Mouse (Mus musculus) hindbrain, embryonic 10.5 days (tissue): Measurements from ENCODE around the gene Gm20422. TPM values are rescaled to one million over a fixed set of nuclear protein-coding genes. Genes with fewer than 3 reads are reported as not detected.
A peak's percentile ranks its signal among the peaks of the same experiment; 100 is the strongest.
"Not testable (repeated sequence)": the region's sequence is repeated elsewhere in the genome, so short reads cannot be mapped to it uniquely, and the experiment has no call there.

Source experiments
- DNase-seq: peaks from one replicate; pipeline ENCODE4 v3.0.0-alpha.2; 2017; ENCODE audit warnings: low spot score
- H3K27ac ChIP-seq: fragments of 300-500 bp; sonication (generic); 2 replicates; pipeline ENCODE4 v1.5.1; 2016; ENCODE audit warnings: mild to moderate bottlenecking, moderate library complexity
- H3K27me3 ChIP-seq: fragments of 300-500 bp; sonication (generic); 2 replicates; pipeline ENCODE4 v1.6.1; 2016; ENCODE audit warnings: mild to moderate bottlenecking; ENCODE audit not compliant: poor library complexity, insufficient read depth, severe bottlenecking
- H3K36me3 ChIP-seq: fragments of 300-500 bp; sonication (generic); 2 replicates; pipeline ENCODE4 v1.6.1; 2016; ENCODE audit warnings: mild to moderate bottlenecking, moderate library complexity
- H3K4me1 ChIP-seq: fragments of 300-500 bp; sonication (generic); replicated peaks from 2 replicates; pipeline ENCODE4 v1.6.1; 2016; ENCODE audit warnings: mild to moderate bottlenecking
- H3K4me3 ChIP-seq: fragments of 300-500 bp; sonication (generic); 2 replicates; pipeline ENCODE4 v1.5.1; 2016; ENCODE audit warnings: mild to moderate bottlenecking, moderate library complexity
- H3K9me3 ChIP-seq: fragments of 300-500 bp; sonication (generic); 2 replicates; pipeline ENCODE4 v1.6.1; 2016; ENCODE audit warnings: mild to moderate bottlenecking, moderate library complexity
- WGBS: fragments of 180-500 bp; shearing (Covaris S2); methylation state at CpG from one replicate; pipeline ENCODE4 v1.1.7; 2016; 5-methylcytosine and 5-hydroxymethylcytosine counted together
- polyA plus RNA-seq: library from polyadenylated mRNA; unstranded; fragments of >200 nt; fragmentation: Nextera tagmentation; extraction: Ambion mirVana; gene quantifications from 2 replicates; pipeline ENCODE4 v1.2.1, GENCODE M21; 2016

Gm20422 gene
- polyA plus RNA-seq, 1 experiment from 2014 or later, result 0.58 TPM

DNA sequence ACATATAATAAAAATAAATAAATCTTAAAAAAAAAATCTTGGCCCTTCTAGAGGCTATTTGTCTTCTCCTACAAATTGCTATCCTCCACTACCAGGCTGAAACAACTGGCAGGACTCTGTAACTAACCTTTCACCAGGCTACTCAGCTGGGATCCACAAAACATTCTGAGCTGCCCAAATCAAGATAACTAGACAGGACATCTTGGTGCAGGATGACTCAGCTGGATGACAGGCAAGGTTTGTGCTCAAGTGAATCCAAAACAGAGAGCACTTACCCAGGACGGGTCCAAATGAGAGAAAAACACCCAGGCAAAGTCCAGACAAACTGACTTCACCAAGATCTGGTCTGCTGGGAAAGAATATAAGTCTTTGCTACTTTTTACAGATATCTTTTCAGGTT is 39.2 kb downstream of the Gm20422 start:
- no peak for DNase-seq
- 80% methylated on average over 1 of the region's 1 CpGs for WGBS

DNA sequence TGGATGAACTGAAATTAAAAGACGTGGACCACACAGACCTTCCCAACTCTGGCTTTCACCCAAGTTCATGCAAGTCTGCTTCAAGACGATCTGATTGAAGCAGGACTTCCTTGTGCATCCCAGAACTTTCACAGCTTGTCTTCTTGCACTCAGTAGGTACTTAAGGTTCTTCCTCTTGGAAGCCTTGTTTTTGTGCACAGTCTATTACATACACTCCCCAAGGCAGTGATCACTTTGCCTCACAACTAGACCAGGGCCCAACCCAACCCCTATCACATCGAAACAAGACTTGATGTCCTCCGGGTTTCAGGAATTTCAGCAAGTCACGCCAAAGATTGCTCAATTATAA is 57.5 kb downstream of the Gm20422 start:
- peak overlapping the region; percentile 84 for H3K4me3 ChIP-seq
- no peak for DNase-seq
- H3K27me3 ChIP-seq, result no peaks in the 10 kb centered on the region
- H3K36me3 ChIP-seq, result peaks cover 15% of the 10 kb centered on the region
- H3K9me3 ChIP-seq, result no peaks in the 10 kb centered on the region
- WGBS, result 46% methylated on average over 5 of the region's 5 CpGs
- peaks cover 18% of the 10 kb centered on the region for H3K4me1 ChIP-seq
- peak overlapping the region; percentile 98 for H3K27ac ChIP-seq

More for the DNA sequence above, 39.2 kb downstream of the Gm20422 start:
- Histone ChIP-seq H3K27me3 (no peaks in the 10 kb centered on the region), H3K27ac (no peak overlapping the region), H3K36me3 (no peaks in the 10 kb centered on the region), H3K9me3 (no peaks in the 10 kb centered on the region), H3K4me3 (no peak overlapping the region), H3K4me1 (no peaks in the 10 kb centered on the region; the same call in 1 of the 2 replicates)

GRCm38 (mm10) chr8:69716403-69717231 is 58.1 kb downstream of the Gm20422 start:
- Histone ChIP-seq H3K27ac (peak overlapping the region; percentile 98), H3K36me3 (peaks cover 21% of the 10 kb centered on the region), H3K4me3 (peak overlapping the region; percentile 84), H3K4me1 (peaks cover 18% of the 10 kb centered on the region), H3K27me3 (no peaks in the 10 kb centered on the region), H3K9me3 (no peaks in the 10 kb centered on the region)
- peak; percentile 95 for DNase-seq
- WGBS, result under 1% methylated on average over 52 of the region's 52 CpGs

DNA sequence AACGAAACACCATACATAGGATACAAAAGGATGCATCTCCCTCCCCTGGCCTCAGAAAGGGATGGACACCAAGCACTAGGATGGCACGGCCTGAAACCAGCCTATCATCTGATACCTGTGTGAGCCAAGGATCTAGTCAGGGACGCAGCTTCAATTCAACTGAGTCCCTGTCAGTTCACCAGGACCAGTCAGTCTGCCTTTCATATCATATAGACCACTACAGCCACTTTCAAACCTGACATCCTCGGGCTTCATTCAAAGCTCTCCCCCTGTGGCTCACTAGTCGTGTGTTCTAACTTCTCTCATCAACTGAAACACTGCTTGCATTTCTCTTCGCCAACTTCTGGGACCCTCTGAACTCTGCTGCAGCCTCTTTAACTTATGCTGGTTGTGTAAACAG is 59.3 kb downstream of the Gm20422 start:
- Histone ChIP-seq H3K36me3 (peaks cover 34% of the 10 kb centered on the region), H3K27me3 (no peaks in the 10 kb centered on the region), H3K9me3 (no peaks in the 10 kb centered on the region), H3K4me1 (peaks cover 18% of the 10 kb centered on the region), H3K27ac (no peak overlapping the region), H3K4me3 (peak overlapping the region; percentile 84)
- 82% methylated on average over 6 of the region's 6 CpGs for WGBS
- no peak for DNase-seq

GRCm38 (mm10) chr8:69713516-69713915 is 61.2 kb downstream of the Gm20422 start:
- Histone ChIP-seq H3K4me1 (peaks cover 18% of the 10 kb centered on the region), H3K9me3 (0 out of 2 replicates have a peak, but pooled peaks cover 4% of the 10 kb centered on the region), H3K27me3 (no peaks in the 10 kb centered on the region), H3K27ac (no peak overlapping the region), H3K4me3 (no peak overlapping the region), H3K36me3 (peaks cover 52% of the 10 kb centered on the region)
- 95% methylated on average over 8 of the region's 8 CpGs for WGBS
- DNase-seq, result no peak

GRCm38 (mm10) chr8:69710624-69711023 is 64.1 kb downstream of the Gm20422 start, which contains the start of gene Zfp869:
Zfp869 (minus strand) TSS chr8:69710724.
- H3K4me1 ChIP-seq, result peaks cover 12% of the 10 kb centered on the region
- not testable (repeated sequence) for H3K27ac ChIP-seq, DNase-seq, H3K4me3 ChIP-seq, H3K27me3 ChIP-seq
- peaks cover 15% of the 10 kb centered on the region; the same call in 1 of the 2 replicates for H3K9me3 ChIP-seq
- peaks cover 81% of the 10 kb centered on the region for H3K36me3 ChIP-seq
- 98% methylated on average over 10 of the region's 10 CpGs for WGBS

DNA sequence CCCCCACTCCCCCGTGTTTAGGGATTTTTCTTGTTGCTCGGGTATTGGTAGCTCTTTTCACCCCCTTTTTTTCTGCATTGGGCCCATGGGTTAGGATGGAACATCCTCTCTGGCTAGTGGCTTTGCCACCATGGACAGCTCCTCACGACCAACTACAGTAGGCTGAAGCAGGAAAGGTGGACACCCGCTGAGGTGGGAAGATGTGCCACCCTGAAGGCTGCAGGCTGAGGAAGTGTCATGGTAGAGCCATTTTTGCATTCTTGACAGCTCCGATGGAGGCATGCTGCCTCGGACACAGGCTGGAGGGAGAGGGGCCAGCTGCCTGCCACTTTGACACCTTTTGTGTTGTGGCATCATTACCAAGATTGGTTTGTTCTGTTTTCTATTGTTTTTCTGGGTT is 72.9 kb downstream of the Gm20422 start:
- H3K27me3 ChIP-seq, result no peaks in the 10 kb centered on the region
- H3K27ac ChIP-seq, result no peak overlapping the region
- H3K36me3 ChIP-seq, result peaks cover 52% of the 10 kb centered on the region
- H3K4me1 ChIP-seq, result no peaks in the 10 kb centered on the region
- DNase-seq, result no peak
- peaks cover 16% of the 10 kb centered on the region; the same call in 1 of the 2 replicates for H3K9me3 ChIP-seq
- WGBS, result 73% methylated on average over 6 of the region's 6 CpGs
- no peak overlapping the region for H3K4me3 ChIP-seq

Other genes with a start within 250 kb of the Gm20422 start
- 34.3 and 36.8 TPM in 2 replicates for gene Zfp868, start 149.3 kb downstream of the Gm20422 start, polyA plus RNA-seq
- 2.3 and 2.8 TPM in 2 replicates for gene Zfp964, start 120.4 kb downstream of the Gm20422 start, polyA plus RNA-seq
- gene Zfp869, start 64.2 kb downstream of the Gm20422 start, polyA plus RNA-seq, result 28.0 and 34.2 TPM in 2 replicates
- 6.2 and 6.3 TPM in 2 replicates for gene Zfp963, start 24.9 kb downstream of the Gm20422 start, polyA plus RNA-seq
- gene Atp13a1, start 16.3 kb upstream of the Gm20422 start, polyA plus RNA-seq, result 61.1 and 61.6 TPM in 2 replicates
- 31.5 and 33.1 TPM in 2 replicates for gene Zfp866, start 16.3 kb upstream of the Gm20422 start, polyA plus RNA-seq
- 10.4 and 16.5 TPM in 2 replicates for gene Gmip, start 33.8 kb upstream of the Gm20422 start, polyA plus RNA-seq
- gene Lpar2, start 47.5 kb upstream of the Gm20422 start, polyA plus RNA-seq, result 0.63 and 0.73 TPM in 2 replicates
- gene Pbx4, start 57.6 kb upstream of the Gm20422 start, polyA plus RNA-seq, result 39.8 and 49.9 TPM in 2 replicates
- 0.44 and 0.47 TPM in 2 replicates for gene Cilp2, start 112.8 kb upstream of the Gm20422 start, polyA plus RNA-seq
- 4.7 and 4.8 TPM in 2 replicates for gene Tssk6, start 127.3 kb upstream of the Gm20422 start, polyA plus RNA-seq
- gene Ndufa13, start 127.7 kb upstream of the Gm20422 start, polyA plus RNA-seq, result 166 and 177 TPM in 2 replicates
- gene Yjefn3, start 127.8 kb upstream of the Gm20422 start, polyA plus RNA-seq, result 4.9 and 7.3 TPM in 2 replicates
- 46.9 and 50.3 TPM in 2 replicates for gene Gatad2a, start 221.5 kb upstream of the Gm20422 start, polyA plus RNA-seq